10 mouse cellular contexts compared by ENCODE assay signal in genomic region chrX:9128317-9128831, GRCm38 (mm10). TPM values are rescaled to one million over a fixed set of nuclear protein-coding genes. Genes with fewer than 3 reads are reported as not detected.
A peak's percentile ranks its signal among the peaks of the same experiment; 100 is the strongest.
DNase-seq lines count a peak whose midpoint lies in the region; ATAC-seq and TF ChIP-seq lines count a peak whose summit lies in the region.
"Had no signal": no experiment of that assay in that cellular context is flagged by ENCODE, and none has a peak within 500 bp of the region (broad histone marks: within the 10 kb centered on the region; RNA-seq: fewer than 3 reads in every experiment).

No protein-coding gene starts in this region.

- 37% methylated on average over 7 of the region's 7 CpGs for WGBS in stomach, postnatal 0 days

- TF ChIP-seq CTCF in stomach, postnatal 0 days (IDR thresholded peaks at IDR 0.05; ENCODE audit: low read depth), result peak; percentile 68

- H3K27me3 ChIP-seq in stomach, postnatal 0 days (ENCODE audit: control insufficient read depth, insufficient read depth, low read length), result no peaks in the 10 kb centered on the region

- H3K27ac ChIP-seq in stomach, postnatal 0 days (replicated peaks), result no peak overlapping the region

- peak; percentile 84 for ATAC-seq in frontal cortex, adult (ENCODE audit: low TSS enrichment)
- no peak for ATAC-seq in stomach, postnatal 0 days (ENCODE audit: low FRiP score, low TSS enrichment)
- ATAC-seq in granulocyte monocyte progenitor cell, adult 5-6 weeks (replicated peaks; ENCODE audit: poor library complexity, severe bottlenecking), result no peak; the same call in 1 of the 2 replicates

- TF ChIP-seq EP300 in stomach, postnatal 0 days (optimal IDR thresholded peaks at IDR 0.05), result no peak

- H3K9me3 ChIP-seq in stomach, postnatal 0 days (ENCODE audit: control insufficient read depth, low read length), result no peaks in the 10 kb centered on the region

- no peak overlapping the region for H3K4me3 ChIP-seq in stomach, postnatal 0 days (ENCODE audit: low read depth, low read length)

- no peak overlapping the region for H3K4me2 ChIP-seq in stomach, postnatal 0 days (replicated peaks; ENCODE audit: low read depth)

- H3K36me3 ChIP-seq in stomach, postnatal 0 days (ENCODE audit: control insufficient read depth, insufficient read depth, low read length), result no peaks in the 10 kb centered on the region

- no peak for DNase-seq in frontal cortex, postnatal 10 days (ENCODE audit: low spot score in 2 of 2)
- peak; percentile 31 for DNase-seq in right cerebral cortex, adult 18-20 months
- DNase-seq in right cerebral cortex, postnatal 25 days, result no peak
- DNase-seq in embryo, embryonic 9.5 days (ENCODE audit: extremely low spot score), result peak; percentile 1
- DNase-seq in left cerebral cortex, adult 9 months (ENCODE audit: low spot score in 2 of 2), result peak; percentile 3 to 39
- DNase-seq in stomach, postnatal 0 days (ENCODE audit: low spot score), result peak; percentile 14

- H3K9ac ChIP-seq in stomach, postnatal 0 days (ENCODE audit: low read length), result no peak overlapping the region

- no peaks in the 10 kb centered on the region for H3K4me1 ChIP-seq in stomach, postnatal 0 days (replicated peaks; ENCODE audit: control insufficient read depth, insufficient read depth)

RNA-seq across cellular contexts. Expression of gene 4930402K13Rik, which starts 24.0 kb away (rescaled TPM):
- not detected in 2 replicates for polyA plus RNA-seq in stomach, postnatal 0 days (2015; fragmentation: Nextera tagmentation; extraction: Ambion mirVana)
- not detected in 2 replicates for total RNA-seq in granulocyte monocyte progenitor cell, adult 5-6 weeks (2014; fragmentation: Nextera tagmentation)
- total RNA-seq in granulocyte monocyte progenitor cell, adult 5-6 weeks (2017), result not detected in 2 replicates
- total RNA-seq: neutrophil, adult 5-6 weeks had no signal
- polyA plus RNA-seq: intestine, embryonic 14.5 days had no signal

Comparison
In these comparisons a context has a peak if more than half of its experiments do, and no peak if none do; other contexts are left out.
1. DNase-seq: peak in right cerebral cortex, adult 18-20 months (single experiment), embryo, embryonic 9.5 days (single experiment), left cerebral cortex, adult 9 months (2 of 2) and stomach, postnatal 0 days (single experiment); none in frontal cortex, postnatal 10 days (0 of 2) and right cerebral cortex, postnatal 25 days (single experiment).